Mouse (Mus musculus) lung, embryonic 14.5 days (tissue): ENCODE data around the gene Ankrd34a. TPM values are rescaled to one million over a fixed set of nuclear protein-coding genes. Genes with fewer than 3 reads are reported as not detected.

Experiments
- ATAC-seq: fragments of 200-750 bp; cut with Nextera tagmentation; 2 replicates; pipeline ENCODE4 v1.8.0; 2017; ENCODE audit warnings: mild to moderate bottlenecking, moderate TSS enrichment, moderate library complexity; ENCODE audit not compliant: insufficient read depth
- DNase-seq: peaks from one replicate; pipeline ENCODE4 v3.0.0-alpha.2; 2015
- H3K27ac ChIP-seq: fragments of 300-500 bp; sonication (generic); 2 replicates; pipeline ENCODE4 v1.5.1; 2014; ENCODE audit warnings: low read depth, mild to moderate bottlenecking, moderate library complexity
- H3K27me3 ChIP-seq: fragments of 300-500 bp; sonication (generic); 2 replicates; pipeline ENCODE4 v1.6.1; 2014; ENCODE audit warnings: low read length, control low read depth; ENCODE audit not compliant: insufficient read depth
- H3K36me3 ChIP-seq: fragments of 300-500 bp; sonication (generic); 2 replicates; pipeline ENCODE4 v1.6.1; 2014; ENCODE audit warnings: control low read depth; ENCODE audit not compliant: insufficient read depth
- H3K4me1 ChIP-seq: fragments of 300-500 bp; sonication (generic); 2 replicates; pipeline ENCODE4 v1.6.1; 2014; ENCODE audit warnings: antibody characterized with exemption, control low read depth; ENCODE audit not compliant: insufficient read depth
- H3K4me2 ChIP-seq: fragments of 300-500 bp; sonication (generic); 2 replicates; pipeline ENCODE4 v1.6.1; 2014; ENCODE audit warnings: mild to moderate bottlenecking
- H3K4me3 ChIP-seq: fragments of 300-500 bp; sonication (generic); 2 replicates; pipeline ENCODE4 v1.5.1; 2014; ENCODE audit warnings: low read depth, low read length
- H3K9ac ChIP-seq: fragments of 300-500 bp; sonication (generic); 2 replicates; pipeline ENCODE4 v1.6.1; 2014
- H3K9me3 ChIP-seq: fragments of 300-500 bp; sonication (generic); 2 replicates; pipeline ENCODE4 v1.6.1; 2016; ENCODE audit warnings: low read depth, low read length, control low read depth
- CTCF ChIP-seq: IDR thresholded peaks from 2 replicates; pipeline ENCODE4 v1.5.1; 2016; ENCODE audit warnings: antibody characterized with exemption, low read depth
- WGBS: fragments of 180-500 bp; shearing (Covaris S2); extraction: QIAGEN DNeasy Blood & Tissue Kit; methylation state at CpG from one replicate; pipeline ENCODE4 v1.1.7; 2014; 5-methylcytosine and 5-hydroxymethylcytosine counted together
- polyA plus RNA-seq: library from polyadenylated mRNA; unstranded; fragments of >200 nt; fragmentation: Nextera tagmentation; extraction: Ambion mirVana; gene quantifications from 2 replicates; pipeline ENCODE4 v1.2.1, GENCODE M21; 2014

Ankrd34a gene
- polyA plus RNA-seq, 1 experiment from 2014 or later: 2.5 TPM

GRCm38 (mm10) chr3:96576005-96576658, 20.3 kb upstream of the Ankrd34a start:
- Histone ChIP-seq H3K4me2 (peak overlapping the region; percentile 53), H3K36me3 (0 out of 2 replicates have a peak, but pooled peaks cover 5% of the 10 kb centered on the region), H3K9ac (no peak overlapping the region), H3K27ac (peak overlapping the region; percentile 89), H3K27me3 (no peaks in the 10 kb centered on the region), H3K4me3 (peak overlapping the region; percentile 5; the same call in 1 of the 2 replicates), H3K9me3 (no peaks in the 10 kb centered on the region), H3K4me1 (peaks cover 15% of the 10 kb centered on the region; the same call in 1 of the 2 replicates)
- TF ChIP-seq CTCF: no peak
- WGBS: 32% methylated on average over 14 of the region's 14 CpGs
- ATAC-seq (peak; percentile 60), DNase-seq (peak; percentile 89)

DNA sequence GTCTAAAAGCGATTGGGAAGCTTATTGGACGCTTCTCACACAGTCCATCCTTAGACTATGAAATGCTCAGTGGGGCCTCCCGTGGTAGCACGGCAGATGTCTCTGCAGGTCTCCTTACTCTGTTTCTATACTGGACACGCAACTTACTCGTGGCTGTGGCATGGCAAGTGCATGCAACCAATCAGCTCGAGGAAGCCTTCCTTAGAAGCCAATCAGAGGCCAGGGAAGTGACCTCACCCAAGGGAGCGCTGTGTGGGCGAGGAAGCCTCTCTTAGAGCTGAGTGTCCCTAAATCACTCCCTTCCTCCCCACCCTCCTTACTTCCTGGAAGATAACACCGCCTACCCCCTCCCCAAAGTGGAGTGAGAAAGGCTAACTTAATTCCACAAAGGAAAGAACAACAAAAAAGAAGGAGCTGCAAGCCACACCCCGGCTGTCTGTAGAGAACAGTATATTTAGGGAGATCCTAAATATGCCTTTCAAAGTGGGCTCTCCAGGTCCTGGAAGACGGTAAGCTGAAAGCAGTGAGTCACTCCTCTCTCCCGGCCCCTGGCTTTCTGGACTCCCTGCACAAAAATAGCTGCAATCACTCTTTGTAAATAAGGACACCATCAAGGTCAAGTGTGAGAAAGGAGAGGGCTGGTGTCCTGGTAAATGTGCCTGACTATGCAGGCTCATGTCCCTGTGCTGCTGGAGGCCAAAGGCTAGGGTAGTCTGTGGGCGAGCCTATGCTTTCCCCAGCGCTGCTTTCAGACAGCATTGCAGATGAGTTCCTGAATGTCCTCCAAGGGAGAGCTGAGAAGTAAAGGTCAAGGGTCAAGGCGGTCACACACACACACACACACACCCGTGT, 19.5 kb upstream of the Ankrd34a start, which contains the start of gene Gm16253:
TSS of gene Gm16253 (plus strand) at position 295 of the 852 bp plus-strand sequence.
- ATAC-seq (peak; percentile 87), DNase-seq (peak; percentile 94)
- H3K27ac ChIP-seq: peak within 1 kb of the TSS; percentile 89
- H3K4me1 ChIP-seq: peaks cover 15% of the 10 kb centered on the region; the same call in 1 of the 2 replicates
- TF ChIP-seq CTCF: 0 out of 2 replicates have a peak, but pooled peaks have one; percentile 18
- H3K36me3 ChIP-seq: 0 out of 2 replicates have a peak, but pooled peaks cover 5% of the 10 kb centered on the region
- H3K9ac ChIP-seq: no peak within 1 kb of the TSS
- WGBS: 18% methylated on average over 17 of the region's 17 CpGs
- H3K9me3 ChIP-seq: no peaks in the 10 kb centered on the region
- no peaks in the 10 kb centered on the region for H3K27me3 ChIP-seq
- peak within 1 kb of the TSS; percentile 53 for H3K4me2 ChIP-seq
- peak within 1 kb of the TSS; percentile 5; the same call in 1 of the 2 replicates for H3K4me3 ChIP-seq

GRCm38 (mm10) chr3:96577566-96577965, 18.9 kb upstream of the Ankrd34a start:
- H3K9me3 ChIP-seq: no peaks in the 10 kb centered on the region
- no peak overlapping the region for H3K9ac ChIP-seq
- peak overlapping the region; percentile 53 for H3K4me2 ChIP-seq
- H3K27me3 ChIP-seq: no peaks in the 10 kb centered on the region
- peak overlapping the region; percentile 89 for H3K27ac ChIP-seq
- peaks cover 15% of the 10 kb centered on the region; the same call in 1 of the 2 replicates for H3K4me1 ChIP-seq
- no peak overlapping the region for H3K4me3 ChIP-seq
- no peak for DNase-seq
- TF ChIP-seq CTCF: no peak
- WGBS: 71% methylated on average over 4 of the region's 4 CpGs
- 0 out of 2 replicates have a peak, but pooled peaks cover 5% of the 10 kb centered on the region for H3K36me3 ChIP-seq
- no peak for ATAC-seq

DNA sequence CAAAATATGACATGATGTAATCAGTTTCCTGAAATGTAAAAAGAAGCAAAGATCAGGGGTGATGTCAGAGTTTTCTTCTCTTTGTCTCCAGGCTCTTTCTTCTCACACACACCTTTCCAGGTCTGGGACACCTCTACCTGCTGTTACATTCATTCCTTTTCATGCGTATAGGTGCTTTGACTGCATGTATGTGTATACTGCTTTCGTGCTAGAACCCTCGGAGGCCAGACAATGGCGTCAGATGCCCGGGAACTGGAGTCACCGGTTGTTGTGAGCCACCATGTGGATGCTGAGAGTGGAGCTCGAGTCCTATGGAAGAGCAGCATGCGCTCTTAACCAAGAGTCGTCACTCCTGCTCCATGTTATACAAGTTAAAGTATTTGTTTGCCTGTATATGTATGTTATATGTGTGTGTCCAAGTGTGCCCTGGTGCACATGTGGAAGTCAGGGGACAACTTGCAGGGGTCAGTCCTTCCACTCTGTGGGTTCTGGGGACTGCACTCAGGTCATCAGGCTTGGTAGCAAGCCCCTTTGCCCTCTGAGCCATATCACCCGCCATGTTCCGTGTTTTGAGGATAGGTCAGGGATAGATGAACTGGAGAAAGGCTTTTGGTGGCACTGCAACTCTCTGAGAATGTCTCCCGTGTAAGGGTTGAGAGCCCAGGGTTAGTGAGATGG, 17.7 kb upstream of the Ankrd34a start:
- DNase-seq (no peak), ATAC-seq (no peak)
- no peak for TF ChIP-seq CTCF
- Histone ChIP-seq H3K4me2 (no peak overlapping the region), H3K9ac (no peak overlapping the region), H3K36me3 (0 out of 2 replicates have a peak, but pooled peaks cover 5% of the 10 kb centered on the region), H3K4me3 (no peak overlapping the region), H3K9me3 (no peaks in the 10 kb centered on the region), H3K27me3 (no peaks in the 10 kb centered on the region), H3K4me1 (peaks cover 15% of the 10 kb centered on the region; the same call in 1 of the 2 replicates), H3K27ac (no peak overlapping the region; the same call in 1 of the 2 replicates)
- 78% methylated on average over 12 of the region's 12 CpGs for WGBS

GRCm38 (mm10) chr3:96579239-96579750, 17.1 kb upstream of the Ankrd34a start:
- H3K4me2 ChIP-seq: no peak overlapping the region
- H3K27me3 ChIP-seq: no peaks in the 10 kb centered on the region
- TF ChIP-seq CTCF: no peak

GRCm38 (mm10) chr3:96579885-96580454, 16.5 kb upstream of the Ankrd34a start:
- DNase-seq: peak; percentile 96
- peak; percentile 100 for TF ChIP-seq CTCF
- peak overlapping the region; percentile 55 for H3K4me2 ChIP-seq
- H3K9ac ChIP-seq: no peak overlapping the region
- 0 out of 2 replicates have a peak, but pooled peaks cover 5% of the 10 kb centered on the region for H3K36me3 ChIP-seq
- ATAC-seq: peak; percentile 42
- whole genome bisulfite sequencing: 12% methylated on average over 16 of the region's 16 CpGs
- H3K9me3 ChIP-seq: no peaks in the 10 kb centered on the region
- peak overlapping the region; percentile 21 for H3K4me3 ChIP-seq
- peaks cover 15% of the 10 kb centered on the region; the same call in 1 of the 2 replicates for H3K4me1 ChIP-seq
- no peak overlapping the region for H3K27ac ChIP-seq
- H3K27me3 ChIP-seq: no peaks in the 10 kb centered on the region

More at GRCm38 (mm10) chr3:96579239-96579750, 17.1 kb upstream of the Ankrd34a start:
- Histone ChIP-seq H3K4me1 (peaks cover 15% of the 10 kb centered on the region; the same call in 1 of the 2 replicates), H3K4me3 (no peak overlapping the region), H3K36me3 (0 out of 2 replicates have a peak, but pooled peaks cover 5% of the 10 kb centered on the region), H3K9me3 (no peaks in the 10 kb centered on the region), H3K9ac (no peak overlapping the region), H3K27ac (no peak overlapping the region)
- no peak for DNase-seq
- ATAC-seq: no peak
- WGBS: 72% methylated on average over 4 of the region's 4 CpGs
